Mouse (Mus musculus) bone marrow macrophage, adult 2 months (primary cell): ENCODE results near the gene Creb1.

Source experiments
- CTCF ChIP-seq: IDR thresholded peaks from 2 replicates; pipeline ENCODE4 v1.5.1; 2012; ENCODE audit warnings: low read depth, mild to moderate bottlenecking, low read length, moderate library complexity
- POLR2A ChIP-seq: IDR thresholded peaks from 2 replicates; pipeline ENCODE4 v1.6.1; 2012; ENCODE audit warnings: mild to moderate bottlenecking, low read depth, low read length, borderline replicate concordance

DNA sequence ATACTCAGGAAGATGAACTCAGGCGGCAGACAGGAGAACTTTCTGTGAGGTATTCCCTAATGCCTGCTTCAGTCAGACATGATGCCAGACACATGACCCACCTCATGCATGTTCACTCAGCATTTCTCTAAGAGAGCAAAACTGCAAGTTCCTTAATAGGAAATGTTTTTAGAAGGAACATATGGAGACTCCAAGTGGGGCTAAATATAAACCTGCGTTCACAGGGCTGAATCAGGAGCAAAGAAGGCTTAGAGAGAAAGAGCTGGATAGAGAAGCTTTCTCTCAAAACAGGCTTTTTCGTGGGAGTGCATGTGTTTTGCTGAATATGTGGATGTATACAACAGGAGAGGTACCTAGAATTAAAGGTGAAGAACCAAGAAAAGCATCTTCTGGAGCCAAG lies 100.8 kb downstream of the Creb1 start:
- no peak for TF ChIP-seq CTCF
- no peak for TF ChIP-seq POLR2A
